Mouse (Mus musculus): ENCODE data around the gene Gsap.
"Not testable (repeated sequence)": the region's sequence is repeated elsewhere in the genome, so short reads cannot be mapped to it uniquely, and the experiment has no call there.

Gene Gsap

GRCm38 (mm10) chr5:21328560-21328959 is 142.5 kb downstream of the Gsap start:
- DNase-seq (ENCODE audit: low spot score) = no peak

GRCm38 (mm10) chr5:21329672-21330665 is 143.9 kb downstream of the Gsap start:
- no peak for DNase-seq (ENCODE audit: low spot score)

- DNase-seq (ENCODE audit: low spot score) = no peak
Observed at GRCm38 (mm10) chr5:21331656-21332055, 145.6 kb downstream of the Gsap start.

DNA sequence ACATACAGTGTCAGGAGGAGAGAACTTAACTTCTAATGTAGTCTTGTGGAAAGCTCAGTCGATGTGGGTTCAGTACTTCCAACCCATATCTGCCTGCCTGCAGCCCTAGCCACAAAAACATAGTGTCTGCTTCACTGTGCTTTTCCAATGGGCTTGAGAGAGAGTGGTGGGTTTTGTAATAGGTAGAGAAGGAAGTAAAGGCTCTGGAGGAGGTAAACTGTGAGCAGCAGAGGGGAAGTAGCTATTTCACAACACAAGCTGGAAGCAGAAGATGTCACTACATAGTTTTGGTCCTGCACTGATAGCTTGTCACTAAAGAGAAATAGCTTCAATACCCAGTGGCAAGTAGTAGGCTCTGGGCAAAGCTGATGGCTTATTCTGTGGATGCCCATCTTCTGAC is 146.1 kb downstream of the Gsap start:
- DNase-seq (ENCODE audit: low spot score) = no peak

GRCm38 (mm10) chr5:21342265-21342664 is 156.2 kb downstream of the Gsap start:
- DNase-seq (ENCODE audit: low spot score) = not testable (repeated sequence)

DNA sequence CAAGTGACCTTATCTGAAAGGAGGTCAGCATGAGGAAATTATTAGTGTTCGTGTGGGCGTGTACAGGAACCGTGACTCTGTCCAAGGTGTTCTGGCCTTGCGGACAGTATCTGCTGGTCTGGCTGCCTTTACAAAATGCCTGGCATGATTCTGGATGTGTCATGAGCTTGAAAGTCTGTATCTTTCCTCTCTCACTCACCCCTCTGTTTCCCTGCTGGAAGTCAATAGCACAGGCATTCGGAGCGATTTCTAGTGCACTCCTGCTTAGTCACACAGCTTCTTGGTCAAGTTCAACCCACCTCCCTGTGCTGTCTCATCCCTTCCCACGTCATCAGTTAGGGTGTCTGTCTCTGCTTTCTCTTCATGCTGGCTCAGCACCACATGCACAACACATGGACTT is 162.3 kb downstream of the Gsap start:
- DNase-seq (ENCODE audit: low spot score) = no peak

DNA sequence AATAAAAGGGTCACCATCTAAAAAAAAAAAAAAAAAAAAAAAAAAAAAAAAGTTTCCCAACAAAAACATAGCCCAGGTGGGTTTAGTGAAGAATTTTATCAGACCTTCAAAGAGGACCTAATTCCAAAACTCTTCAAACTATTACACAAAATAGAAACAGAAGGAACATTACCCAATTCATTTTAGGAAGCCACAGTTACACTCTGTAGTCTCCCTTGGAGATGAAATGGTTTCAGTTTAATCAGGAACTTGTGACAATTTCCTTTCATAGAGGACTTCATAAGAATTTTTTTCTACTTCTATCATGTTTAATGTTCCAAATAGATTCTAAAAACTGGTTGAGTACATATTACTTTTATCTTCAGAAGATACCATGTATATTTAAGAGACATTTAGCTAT is 165.6 kb downstream of the Gsap start:
- DNase-seq (ENCODE audit: low spot score) = no peak

DNA sequence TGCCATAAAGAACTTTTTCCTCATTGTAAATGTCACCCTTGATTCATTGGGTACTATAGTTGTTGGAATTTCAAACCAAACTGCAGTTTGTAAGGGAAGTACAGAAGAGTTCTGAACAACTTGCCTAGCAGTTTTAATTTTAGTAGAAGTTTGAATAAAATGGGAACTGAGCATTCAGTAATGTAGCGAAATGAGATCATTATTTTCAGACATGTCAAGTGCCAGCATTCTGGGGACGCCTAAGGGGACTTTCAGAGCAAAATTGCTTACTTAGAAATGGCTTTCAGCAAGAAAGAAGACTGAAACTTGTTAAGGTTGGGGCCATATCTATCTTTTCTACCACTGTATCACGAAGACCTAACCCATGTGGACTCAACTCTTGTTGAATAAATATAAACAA is 172.6 kb downstream of the Gsap start:
- no peak for DNase-seq (ENCODE audit: low spot score)

- no peak for DNase-seq (ENCODE audit: low spot score)
Observed at GRCm38 (mm10) chr5:21363343-21363742, 177.3 kb downstream of the Gsap start.
